Mouse (Mus musculus) splenic B cell, adult 2 months (primary cell): ENCODE measurements around the gene Themis.

Experiments
- DNase-seq: peaks from one replicate; pipeline ENCODE4 v3.0.0-alpha.2; 2011; ENCODE audit warnings: low read depth, low spot score
- H3K27me3 ChIP-seq: 2 replicates; pipeline ENCODE4 v1.6.1; 2012; ENCODE audit warnings: mild to moderate bottlenecking, low read length, moderate library complexity, mixed read lengths; ENCODE audit not compliant: control insufficient read depth, poor library complexity, insufficient read depth, severe bottlenecking
- H3K36me3 ChIP-seq: 2 replicates; pipeline ENCODE4 v1.6.1; 2012; ENCODE audit warnings: mild to moderate bottlenecking, low read length, moderate library complexity, mixed read lengths; ENCODE audit not compliant: control insufficient read depth, poor library complexity, insufficient read depth, severe bottlenecking

The Themis gene

DNA sequence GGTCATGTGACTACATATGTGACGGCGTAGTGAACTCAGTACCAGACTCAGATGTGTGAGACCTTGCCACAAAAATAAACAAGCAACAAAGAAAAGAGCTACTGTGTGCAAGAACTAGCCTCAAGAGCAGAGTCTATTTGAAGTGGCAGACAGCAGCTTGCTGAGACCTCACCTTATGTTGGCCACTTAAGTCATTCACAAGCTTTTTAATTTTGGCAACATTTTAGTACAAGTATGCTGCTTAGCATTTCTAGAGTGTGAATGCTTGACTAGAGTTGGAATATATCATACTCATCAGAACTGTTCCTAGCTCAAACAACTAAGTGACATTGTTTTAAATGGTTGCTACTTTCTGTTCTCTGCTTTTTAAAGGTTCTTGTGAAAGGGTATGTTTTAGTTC lies 188.0 kb downstream of the Themis start:
- Histone ChIP-seq H3K27me3 (no peaks in the 10 kb centered on the region), H3K36me3 (no peaks in the 10 kb centered on the region)
- no peak for DNase-seq

DNA sequence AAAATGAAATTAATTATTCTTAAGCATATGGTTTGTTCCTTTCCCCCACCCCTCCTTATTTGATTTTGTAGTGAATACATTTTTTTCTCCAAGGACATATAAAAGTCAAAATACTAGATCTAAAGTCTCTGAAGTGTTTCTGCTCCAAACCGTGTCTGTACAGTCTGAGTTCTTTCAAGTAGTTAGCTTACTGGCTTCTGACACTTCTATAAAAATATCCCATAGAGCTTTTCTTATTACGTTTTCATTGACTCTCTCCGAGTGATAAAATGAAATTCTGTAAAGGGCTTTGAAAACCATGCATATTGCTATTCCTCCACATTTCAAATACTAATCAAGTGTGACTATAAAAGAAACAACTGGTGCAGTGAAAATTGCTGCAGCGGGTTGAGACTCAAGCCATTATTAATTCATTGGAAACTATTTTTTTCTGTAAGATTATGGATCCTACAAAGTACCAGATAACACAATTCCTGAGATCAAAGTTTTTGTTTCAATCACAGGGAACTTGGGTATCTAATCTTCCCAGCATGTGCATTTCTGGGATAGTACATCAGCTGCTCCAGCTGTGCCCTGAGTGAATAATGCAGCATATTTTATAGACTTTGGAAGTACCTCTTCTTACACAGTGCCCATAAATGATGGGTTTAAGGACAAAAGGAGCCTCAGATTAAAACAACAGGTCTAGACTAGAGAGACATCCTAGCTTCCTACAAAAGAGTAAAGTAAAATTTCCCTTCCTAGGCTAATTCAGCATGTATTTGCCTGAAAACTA lies 202.6 kb downstream of the Themis start:
- no peaks in the 10 kb centered on the region for H3K36me3 ChIP-seq
- no peaks in the 10 kb centered on the region for H3K27me3 ChIP-seq
- no peak for DNase-seq

DNA sequence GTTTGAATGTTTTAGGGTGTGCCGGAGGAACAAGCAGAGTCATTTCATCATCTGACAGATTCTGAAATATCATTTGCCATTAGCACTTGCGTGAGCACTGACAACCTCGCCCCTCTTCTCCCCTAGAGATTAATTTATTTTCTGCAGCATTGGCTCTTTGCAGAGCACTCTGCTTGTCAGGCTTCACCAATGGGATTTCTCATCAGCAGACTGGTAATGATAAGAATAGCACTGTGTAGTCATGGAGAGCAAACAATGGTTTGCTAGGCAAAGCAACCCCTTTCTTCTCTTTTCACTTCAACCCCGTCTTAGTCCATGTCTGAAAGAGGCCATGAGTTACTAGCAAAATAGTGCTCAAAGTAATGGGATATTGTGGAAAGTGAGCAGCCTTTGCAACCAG lies 206.4 kb downstream of the Themis start:
- DNase-seq, result no peak
- Histone ChIP-seq H3K27me3 (no peaks in the 10 kb centered on the region), H3K36me3 (no peaks in the 10 kb centered on the region)

DNA sequence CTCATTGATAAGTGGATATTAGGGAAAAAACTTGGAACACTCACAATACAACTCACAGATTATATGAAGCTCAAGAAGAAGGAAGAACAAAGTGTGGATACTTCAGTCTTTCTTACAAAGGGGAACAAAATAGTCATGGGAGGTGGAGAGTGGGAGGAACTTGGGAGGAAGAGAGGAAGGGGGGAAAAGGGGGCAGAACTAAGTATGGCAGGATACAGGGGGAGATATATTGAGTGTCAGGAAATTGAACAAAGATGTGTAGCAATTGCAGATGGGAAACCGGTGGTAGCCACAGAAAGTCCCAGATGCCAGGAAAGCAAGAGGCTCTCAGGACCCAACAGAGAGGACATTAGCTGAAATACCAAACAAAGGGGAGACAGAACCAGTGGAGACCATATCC lies 219.5 kb downstream of the Themis start:
- DNase-seq, result no peak
- no peaks in the 10 kb centered on the region for H3K36me3 ChIP-seq
- no peaks in the 10 kb centered on the region; the same call in 1 of the 2 replicates for H3K27me3 ChIP-seq

DNA sequence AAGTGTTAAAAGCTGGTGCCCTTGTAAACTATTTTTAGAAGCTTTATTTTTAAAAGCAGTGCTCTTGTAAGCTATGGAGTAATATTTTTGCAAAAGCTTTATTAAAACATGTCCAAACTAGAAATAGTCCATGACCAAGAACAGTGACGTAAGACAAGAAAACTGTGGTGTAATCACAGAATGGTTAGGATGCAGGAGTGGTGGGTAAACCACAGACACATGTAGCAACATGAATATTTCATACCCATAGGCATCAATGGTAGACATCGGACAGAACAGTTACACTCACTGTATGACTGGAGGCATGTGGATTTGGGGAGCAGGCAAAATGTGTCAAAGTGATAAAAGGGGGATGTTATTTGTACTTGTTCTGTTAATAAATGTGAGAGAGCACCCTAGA lies 222.7 kb downstream of the Themis start:
- Histone ChIP-seq H3K36me3 (no peaks in the 10 kb centered on the region), H3K27me3 (no peaks in the 10 kb centered on the region)
- DNase-seq, result no peak

DNA sequence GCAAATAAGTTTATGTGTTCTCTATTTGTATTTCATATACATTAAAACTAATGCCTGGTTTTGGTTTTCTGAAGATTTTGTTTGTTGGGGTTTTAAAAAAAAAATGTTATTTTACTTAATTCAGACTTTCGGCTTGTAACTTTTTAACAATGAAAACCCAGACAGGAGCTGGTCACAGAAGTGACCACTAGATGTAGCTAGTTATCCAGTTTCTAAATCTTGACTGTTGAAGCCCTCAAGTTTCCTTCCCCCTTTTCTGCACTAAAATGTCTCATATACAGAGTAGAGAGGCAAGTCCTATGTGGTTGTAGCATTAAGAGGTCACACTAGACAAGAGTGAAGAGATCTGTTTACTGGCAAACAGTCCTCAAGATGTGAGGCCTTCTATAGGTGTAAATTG lies 230.2 kb downstream of the Themis start:
- Histone ChIP-seq H3K36me3 (no peaks in the 10 kb centered on the region), H3K27me3 (no peaks in the 10 kb centered on the region)
- no peak for DNase-seq
